Mouse (Mus musculus): ENCODE results near the gene Tor4a. TPM values are rescaled to one million over a fixed set of nuclear protein-coding genes. Genes with fewer than 3 reads are reported as not detected.

Gene Tor4a
- polyA plus RNA-seq (2015; fragmentation: Nextera tagmentation; extraction: Ambion mirVana), result 0.66 and 0.78 TPM in 2 replicates

DNA sequence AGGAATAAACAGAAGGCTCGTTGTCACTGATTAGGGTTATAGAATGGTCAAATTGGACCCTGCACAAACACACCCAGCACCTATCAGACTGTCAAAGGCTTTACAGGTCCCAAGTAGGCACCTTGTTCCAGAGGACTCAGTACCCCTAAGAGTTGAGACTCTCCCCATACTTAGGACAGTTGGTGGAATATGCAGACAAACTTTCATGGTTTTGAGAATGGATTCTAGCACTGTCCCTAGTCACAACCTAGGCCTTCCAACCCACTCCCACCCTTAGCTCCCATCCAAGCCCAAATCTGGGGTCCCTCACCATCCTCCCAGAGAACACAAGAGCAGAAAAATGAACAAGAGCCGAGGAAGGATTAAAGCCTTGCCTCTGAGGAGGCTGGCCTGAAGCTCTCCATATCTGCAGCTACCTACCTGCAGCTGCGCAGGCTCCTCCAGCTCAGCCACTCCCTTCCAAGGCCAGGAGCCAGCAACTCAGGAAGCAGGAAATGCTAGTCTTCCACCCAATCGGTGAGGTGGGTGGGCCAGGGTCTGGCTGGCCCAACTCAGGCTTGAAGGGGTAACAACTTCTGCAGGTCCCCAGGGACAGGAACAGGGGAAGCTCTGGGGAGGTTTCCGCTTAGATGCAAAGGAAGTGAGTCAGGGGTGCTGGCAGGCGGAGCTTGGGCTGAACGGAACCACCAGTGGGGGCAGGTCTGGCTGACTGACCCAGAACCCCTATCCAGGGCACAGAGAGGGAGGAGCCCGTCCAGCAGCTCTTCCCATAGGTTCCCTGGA, at the start of gene Tor4a:
Gene Tor4a (minus strand): TSS at position 715 of the 783 bp plus-strand sequence.
- ATAC-seq, result no peak
- H3K9me3 ChIP-seq (replicated peaks), result no peaks in the 10 kb centered on the region
- no peak within 1 kb of the TSS for H3K9ac ChIP-seq
- peaks cover 6% of the 10 kb centered on the region; the same call in 1 of the 2 replicates for H3K4me1 ChIP-seq
- WGBS, result 14% methylated on average over 8 of the region's 8 CpGs
- 0 out of 2 replicates have a peak within 1 kb of the TSS, but pooled peaks have one; percentile 14 for H3K4me2 ChIP-seq
- peaks cover 34% of the 10 kb centered on the region for H3K36me3 ChIP-seq (ENCODE audit: poor library complexity, severe bottlenecking)
- peaks cover 32% of the 10 kb centered on the region for H3K27me3 ChIP-seq
- H3K27ac ChIP-seq, result no peak within 1 kb of the TSS
- H3K4me3 ChIP-seq, result no peak within 1 kb of the TSS

DNA sequence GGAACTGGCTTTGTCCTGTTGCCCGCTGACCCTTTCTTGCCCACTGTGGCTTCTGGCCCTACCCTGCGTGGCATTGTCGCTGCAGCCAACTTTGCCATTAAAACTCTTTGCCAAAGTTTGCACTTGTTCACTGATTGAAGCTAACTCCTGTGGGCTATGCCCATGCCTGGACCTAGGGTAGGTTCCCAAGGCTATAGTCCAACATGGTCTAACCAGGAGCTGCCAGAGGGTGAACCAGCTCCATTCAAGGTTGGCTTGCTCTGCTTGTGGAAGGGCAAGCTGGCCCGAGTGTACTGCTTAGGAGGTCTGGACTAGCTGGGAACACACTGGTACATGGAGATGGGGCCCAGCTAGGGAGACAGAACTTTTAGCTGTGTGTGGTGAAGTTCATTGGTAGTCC, 47.5 kb upstream of the Tor4a start:
- Histone ChIP-seq H3K4me3 (no peak overlapping the region), H3K4me2 (no peak overlapping the region), H3K9ac (no peak overlapping the region), H3K9me3 (replicated peaks) (no peaks in the 10 kb centered on the region), H3K36me3 (ENCODE audit: poor library complexity, severe bottlenecking) (peaks cover 44% of the 10 kb centered on the region), H3K27ac (no peak overlapping the region), H3K27me3 (peaks cover 6% of the 10 kb centered on the region; the same call in 1 of the 2 replicates), H3K4me1 (peaks cover 26% of the 10 kb centered on the region)
- ATAC-seq, result no peak
- 91% methylated on average over 4 of the region's 4 CpGs for WGBS

DNA sequence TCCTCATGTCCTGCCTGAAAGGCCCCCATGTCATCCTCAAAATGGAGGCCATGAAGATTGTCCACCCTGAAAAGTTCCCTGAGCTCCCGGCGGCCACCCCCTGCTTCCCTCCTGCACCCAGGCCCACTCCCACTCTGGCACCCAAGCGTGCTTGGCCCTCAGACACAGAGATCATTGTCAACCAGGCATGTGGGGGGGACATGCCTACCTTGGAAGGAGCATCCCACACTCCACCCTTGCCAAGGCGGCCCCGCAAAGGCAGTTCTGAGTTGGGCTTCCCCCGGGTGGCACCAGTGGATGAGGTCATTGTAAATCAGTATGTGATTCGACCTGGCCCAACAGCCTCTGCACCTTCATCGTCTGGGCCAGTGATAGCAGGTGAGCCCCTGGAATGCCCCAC, 46.7 kb upstream of the Tor4a start:
- ATAC-seq, result no peak
- no peak overlapping the region for H3K27ac ChIP-seq
- H3K4me1 ChIP-seq, result peaks cover 26% of the 10 kb centered on the region
- peaks cover 10% of the 10 kb centered on the region; the same call in 1 of the 2 replicates for H3K27me3 ChIP-seq
- H3K36me3 ChIP-seq (ENCODE audit: poor library complexity, severe bottlenecking), result peaks cover 36% of the 10 kb centered on the region
- H3K4me2 ChIP-seq, result peak overlapping the region; percentile 92
- WGBS, result 86% methylated on average over 8 of the region's 8 CpGs
- no peaks in the 10 kb centered on the region for H3K9me3 ChIP-seq (replicated peaks)
- H3K9ac ChIP-seq, result peak overlapping the region; percentile 89; the same call in 1 of the 2 replicates
- peak overlapping the region; percentile 66 for H3K4me3 ChIP-seq

DNA sequence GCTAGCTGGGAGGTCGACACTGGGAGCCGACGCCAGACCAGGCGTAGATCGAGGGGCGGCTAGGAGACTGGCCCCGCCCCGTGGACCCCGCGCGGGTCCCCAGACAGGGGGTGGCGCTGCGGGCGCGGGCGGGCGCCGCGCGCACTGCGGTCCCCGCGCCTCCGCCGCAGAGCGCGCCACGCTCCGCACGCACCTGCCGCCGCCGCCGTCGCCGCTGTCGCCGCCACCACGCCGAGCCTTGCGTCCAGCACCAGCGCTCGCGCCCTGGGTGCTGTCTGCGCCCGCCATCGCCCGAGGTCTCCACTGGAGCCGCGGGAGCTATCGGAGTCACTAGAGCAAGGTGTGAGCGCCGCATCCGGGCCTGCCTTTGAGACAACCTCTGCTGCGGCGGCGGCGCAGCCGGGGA, 45.4 kb upstream of the Tor4a start, which contains the start of the genes Rnf208 and Cysrt1:
Gene Rnf208 (plus strand): TSS at position 155 of the 406 bp plus-strand sequence.
Gene Cysrt1 (minus strand): TSS at position 352 of the 406 bp plus-strand sequence.
- Histone ChIP-seq H3K4me3 (peak within 1 kb of the TSS; percentile 66), H3K36me3 (ENCODE audit: poor library complexity, severe bottlenecking) (peaks cover 23% of the 10 kb centered on the region), H3K27ac (peak within 1 kb of the TSS; percentile 35), H3K4me2 (peak within 1 kb of the TSS; percentile 92), H3K4me1 (peaks cover 26% of the 10 kb centered on the region), H3K27me3 (peaks cover 13% of the 10 kb centered on the region; the same call in 1 of the 2 replicates), H3K9ac (peak within 1 kb of the TSS; percentile 89), H3K9me3 (replicated peaks) (no peaks in the 10 kb centered on the region)
- whole genome bisulfite sequencing, result 0% methylated on average over 44 of the region's 59 CpGs
- ATAC-seq, result peak; percentile 57; the same call in 1 of the 2 replicates

DNA sequence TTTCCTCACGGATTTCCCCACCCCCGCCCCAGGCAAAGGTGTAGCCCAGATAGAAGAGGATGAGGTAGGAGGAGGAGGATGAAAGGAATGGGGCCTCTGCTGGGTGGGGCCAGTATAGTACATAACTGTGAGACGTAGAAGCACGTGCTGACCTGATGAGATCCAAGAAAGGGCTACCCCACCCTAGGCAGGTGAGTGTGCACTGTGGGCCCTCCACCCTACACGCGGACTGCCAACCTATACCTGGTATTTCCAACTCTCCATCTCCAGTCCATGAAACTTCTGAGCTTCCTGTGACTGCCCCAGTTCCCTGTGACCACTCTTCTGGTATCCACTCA, 44.7 kb upstream of the Tor4a start:
- H3K9ac ChIP-seq, result peak overlapping the region; percentile 89
- H3K4me2 ChIP-seq, result peak overlapping the region; percentile 92
- H3K9me3 ChIP-seq (replicated peaks), result no peaks in the 10 kb centered on the region
- H3K4me1 ChIP-seq, result peaks cover 26% of the 10 kb centered on the region
- WGBS, result 20% methylated on average over 6 of the region's 6 CpGs
- H3K4me3 ChIP-seq, result peak overlapping the region; percentile 66
- 0 out of 2 replicates have a peak overlapping the region, but pooled peaks have one; percentile 27 for H3K27ac ChIP-seq
- H3K36me3 ChIP-seq (ENCODE audit: poor library complexity, severe bottlenecking), result peaks cover 16% of the 10 kb centered on the region
- peak; percentile 23; the same call in 1 of the 2 replicates for ATAC-seq
- H3K27me3 ChIP-seq, result peaks cover 17% of the 10 kb centered on the region; the same call in 1 of the 2 replicates

DNA sequence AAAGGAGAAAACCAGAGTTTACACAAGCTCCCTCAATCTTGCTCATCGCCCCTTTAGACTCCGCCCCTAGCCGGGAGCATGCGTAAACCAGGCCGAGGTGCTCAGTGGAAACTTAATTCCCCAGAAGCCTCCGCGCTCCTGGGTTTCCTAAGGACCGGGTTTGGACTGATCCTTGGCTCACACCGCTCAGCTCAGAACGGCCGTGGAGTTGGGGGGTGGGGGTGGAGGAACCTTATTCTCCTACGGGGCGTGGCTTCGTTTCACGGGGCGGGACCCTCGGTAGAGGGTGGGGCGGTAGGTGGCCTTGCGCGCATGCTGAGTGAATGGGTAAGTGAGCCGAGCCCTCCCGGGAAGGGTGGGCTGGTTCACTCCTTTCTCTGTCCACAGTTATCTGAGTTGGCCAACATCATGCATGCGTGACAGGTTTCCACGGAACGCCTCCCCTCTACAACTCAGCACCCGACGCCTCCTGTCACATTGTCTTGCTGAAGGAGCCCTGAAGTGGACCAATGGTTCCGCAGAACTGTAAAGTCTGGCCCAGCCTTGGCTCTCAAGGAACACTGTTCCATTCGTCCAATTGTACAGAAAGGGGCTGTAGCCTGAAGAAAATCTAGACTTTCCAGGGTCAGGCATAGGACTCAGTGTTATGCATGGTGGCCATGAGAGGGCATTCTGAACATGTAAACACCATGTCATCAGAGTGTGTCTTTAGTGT, 44.2 kb upstream of the Tor4a start:
- peaks cover 26% of the 10 kb centered on the region for H3K4me1 ChIP-seq
- peak; percentile 84 for ATAC-seq
- peak overlapping the region; percentile 92 for H3K4me2 ChIP-seq
- 1% methylated on average over 29 of the region's 29 CpGs for WGBS
- peak overlapping the region; percentile 27; the same call in 1 of the 2 replicates for H3K27ac ChIP-seq
- peaks cover 20% of the 10 kb centered on the region; the same call in 1 of the 2 replicates for H3K27me3 ChIP-seq
- H3K9ac ChIP-seq, result peak overlapping the region; percentile 45
- H3K4me3 ChIP-seq, result peak overlapping the region; percentile 66
- no peaks in the 10 kb centered on the region for H3K9me3 ChIP-seq (replicated peaks)
- peaks cover 11% of the 10 kb centered on the region for H3K36me3 ChIP-seq (ENCODE audit: poor library complexity, severe bottlenecking)

DNA sequence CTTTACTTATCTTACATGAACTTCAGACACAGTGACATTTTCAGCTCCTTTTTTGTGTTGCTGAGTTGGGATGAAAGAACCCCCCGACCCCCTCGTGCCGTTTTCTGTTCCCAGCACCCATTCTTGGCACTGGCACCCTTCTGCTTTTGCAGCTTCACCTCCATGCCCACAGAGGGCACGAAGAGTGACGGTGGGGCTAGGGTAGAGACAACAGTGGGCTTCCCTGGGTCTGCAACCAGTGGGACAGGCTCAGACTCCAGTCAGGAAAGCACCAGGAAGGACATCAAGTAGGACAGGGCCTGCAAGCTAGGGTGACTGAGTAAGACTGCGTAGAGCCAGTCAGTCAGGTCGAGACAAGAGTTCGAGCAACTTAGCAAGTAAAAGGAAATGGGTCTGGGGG, 43.6 kb upstream of the Tor4a start:
- Histone ChIP-seq H3K4me1 (peaks cover 26% of the 10 kb centered on the region), H3K9me3 (replicated peaks) (no peaks in the 10 kb centered on the region), H3K4me2 (peak overlapping the region; percentile 92), H3K9ac (peak overlapping the region; percentile 45; the same call in 1 of the 2 replicates), H3K36me3 (ENCODE audit: poor library complexity, severe bottlenecking) (peaks cover 5% of the 10 kb centered on the region; the same call in 1 of the 2 replicates), H3K27ac (no peak overlapping the region), H3K27me3 (peaks cover 20% of the 10 kb centered on the region; the same call in 1 of the 2 replicates), H3K4me3 (peak overlapping the region; percentile 66; the same call in 1 of the 2 replicates)
- 47% methylated on average over 8 of the region's 8 CpGs for WGBS
- no peak; the same call in 1 of the 2 replicates for ATAC-seq

DNA sequence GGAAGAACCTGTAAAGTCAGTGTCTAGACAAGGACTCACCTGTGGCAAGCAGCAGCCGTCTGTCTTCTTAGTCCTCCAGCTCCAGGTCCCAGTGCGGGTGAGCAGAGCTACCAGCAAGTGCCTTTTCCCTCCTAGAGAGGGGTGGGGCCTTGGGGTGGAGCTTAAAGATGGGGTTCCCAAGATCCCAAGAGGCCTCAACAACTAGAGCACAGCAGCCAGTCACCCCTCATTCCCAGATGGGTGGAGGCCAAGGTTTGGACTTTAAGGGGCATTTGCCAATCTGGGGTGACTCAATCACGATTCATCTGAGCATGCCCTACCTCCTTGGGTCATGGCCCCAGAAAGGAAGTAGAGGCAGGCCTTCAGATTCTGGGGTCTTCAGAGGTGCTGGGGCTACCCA, 43.1 kb upstream of the Tor4a start:
- no peaks in the 10 kb centered on the region for H3K9me3 ChIP-seq (replicated peaks)
- 90% methylated on average over 3 of the region's 3 CpGs for WGBS

DNA sequence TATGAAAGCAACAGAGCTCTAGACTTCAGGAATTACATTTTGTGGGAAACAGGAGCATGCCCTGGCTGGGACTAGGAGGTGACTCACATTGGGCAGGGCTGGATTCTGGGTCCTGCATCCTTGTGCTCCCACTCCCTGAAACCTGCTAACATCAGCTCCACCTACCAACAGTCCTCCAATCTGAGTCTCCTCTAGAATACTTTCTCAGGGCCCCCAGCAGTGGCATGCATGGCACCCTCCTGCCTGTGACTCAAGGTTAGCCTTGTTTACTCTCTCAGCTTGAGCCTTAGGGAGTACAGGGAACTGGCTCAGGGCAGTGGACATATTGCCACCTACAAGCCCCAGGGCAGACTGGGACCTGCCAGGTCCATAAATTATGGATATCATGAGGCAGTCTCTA, 41.4 kb upstream of the Tor4a start:
- Histone ChIP-seq H3K27ac (no peak overlapping the region), H3K9me3 (replicated peaks) (no peaks in the 10 kb centered on the region), H3K27me3 (peaks cover 24% of the 10 kb centered on the region), H3K4me2 (no peak overlapping the region), H3K4me3 (no peak overlapping the region), H3K36me3 (ENCODE audit: poor library complexity, severe bottlenecking) (no peaks in the 10 kb centered on the region), H3K9ac (no peak overlapping the region), H3K4me1 (peaks cover 26% of the 10 kb centered on the region)
- no peak for ATAC-seq

More for the DNA sequence above, 43.1 kb upstream of the Tor4a start:
- no peak overlapping the region for H3K27ac ChIP-seq
- H3K4me2 ChIP-seq, result no peak overlapping the region
- no peak overlapping the region for H3K4me3 ChIP-seq
- no peak overlapping the region for H3K9ac ChIP-seq
- H3K27me3 ChIP-seq, result peaks cover 20% of the 10 kb centered on the region; the same call in 1 of the 2 replicates
- no peaks in the 10 kb centered on the region for H3K36me3 ChIP-seq (ENCODE audit: poor library complexity, severe bottlenecking)
- peaks cover 26% of the 10 kb centered on the region for H3K4me1 ChIP-seq
- no peak for ATAC-seq

DNA sequence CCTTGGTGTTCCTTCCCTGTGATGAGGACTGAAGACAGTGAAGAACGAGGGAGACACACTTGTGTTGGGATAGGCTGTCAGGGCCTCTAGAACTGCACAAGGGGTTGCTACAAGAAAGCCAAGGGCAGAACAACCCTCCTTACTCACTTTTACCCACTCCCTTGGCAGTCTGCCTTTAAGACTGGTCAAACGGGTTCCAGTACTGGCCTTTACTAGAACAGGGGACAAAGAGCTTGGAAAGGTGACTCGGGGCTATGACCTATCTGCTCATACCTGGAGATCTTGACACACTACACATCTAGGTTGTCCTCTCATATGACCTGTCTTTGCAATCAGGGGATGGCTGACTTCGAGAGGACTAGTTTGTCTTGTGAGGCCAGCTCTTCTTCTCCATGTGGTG, 40.8 kb upstream of the Tor4a start:
- Histone ChIP-seq H3K9me3 (replicated peaks) (no peaks in the 10 kb centered on the region), H3K27me3 (peaks cover 24% of the 10 kb centered on the region), H3K27ac (no peak overlapping the region), H3K4me3 (no peak overlapping the region), H3K4me2 (no peak overlapping the region), H3K36me3 (ENCODE audit: poor library complexity, severe bottlenecking) (no peaks in the 10 kb centered on the region), H3K4me1 (peaks cover 20% of the 10 kb centered on the region), H3K9ac (no peak overlapping the region)
- no peak for ATAC-seq
- 63% methylated on average over 4 of the region's 4 CpGs for WGBS

DNA sequence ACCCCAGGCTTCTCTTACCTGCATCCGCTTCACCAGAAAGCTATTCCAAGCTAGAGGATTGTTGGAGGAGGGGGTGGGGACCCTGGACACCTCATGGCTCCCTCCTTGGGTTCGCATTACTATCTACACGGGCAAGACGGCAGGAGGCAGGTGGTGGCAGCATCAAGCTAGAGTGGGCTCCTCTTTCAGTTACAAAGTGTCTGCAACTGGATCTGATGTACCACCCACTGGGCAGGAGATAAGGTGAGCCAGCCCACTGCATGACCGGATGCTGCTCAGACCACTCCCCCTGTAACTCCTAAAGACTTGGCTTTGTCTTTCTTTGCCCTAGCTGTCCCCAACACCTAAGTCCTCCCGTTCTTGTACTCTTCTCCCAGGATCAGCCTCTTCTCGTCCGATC, 39.9 kb upstream of the Tor4a start, which contains the start of gene Rnf224:
Gene Rnf224 (minus strand): TSS at position 174 of the 400 bp plus-strand sequence.
- H3K27ac ChIP-seq, result no peak within 1 kb of the TSS
- no peak within 1 kb of the TSS for H3K9ac ChIP-seq
- no peaks in the 10 kb centered on the region for H3K9me3 ChIP-seq (replicated peaks)
- peaks cover 14% of the 10 kb centered on the region for H3K4me1 ChIP-seq
- peaks cover 24% of the 10 kb centered on the region for H3K27me3 ChIP-seq
- H3K36me3 ChIP-seq (ENCODE audit: poor library complexity, severe bottlenecking), result no peaks in the 10 kb centered on the region
- H3K4me3 ChIP-seq, result no peak within 1 kb of the TSS
- WGBS, result 37% methylated on average over 8 of the region's 8 CpGs
- ATAC-seq, result no peak
- no peak within 1 kb of the TSS for H3K4me2 ChIP-seq
